Mouse (Mus musculus): ENCODE measurements around the gene Dmd.
A peak's percentile ranks its signal among the peaks of the same experiment; 100 is the strongest.

Dmd gene

GRCm38 (mm10) chrX:85048141-85049110 lies 2099.8 kb downstream of the Dmd start:
- DNase-seq (ENCODE audit: low spot score in 2 of 2): peak; percentile 52 to 68

- DNase-seq (ENCODE audit: low spot score in 2 of 2): no peak
Measured at GRCm38 (mm10) chrX:85049593-85049992, 2100.9 kb downstream of the Dmd start.

- no peak for DNase-seq (ENCODE audit: low spot score in 2 of 2)
Measured at GRCm38 (mm10) chrX:85073602-85074001, 2124.9 kb downstream of the Dmd start.

- DNase-seq (ENCODE audit: low spot score in 2 of 2): peak in 1 of 2 experiments; percentile 18
Measured at GRCm38 (mm10) chrX:85076845-85077244, 2128.2 kb downstream of the Dmd start.

DNA sequence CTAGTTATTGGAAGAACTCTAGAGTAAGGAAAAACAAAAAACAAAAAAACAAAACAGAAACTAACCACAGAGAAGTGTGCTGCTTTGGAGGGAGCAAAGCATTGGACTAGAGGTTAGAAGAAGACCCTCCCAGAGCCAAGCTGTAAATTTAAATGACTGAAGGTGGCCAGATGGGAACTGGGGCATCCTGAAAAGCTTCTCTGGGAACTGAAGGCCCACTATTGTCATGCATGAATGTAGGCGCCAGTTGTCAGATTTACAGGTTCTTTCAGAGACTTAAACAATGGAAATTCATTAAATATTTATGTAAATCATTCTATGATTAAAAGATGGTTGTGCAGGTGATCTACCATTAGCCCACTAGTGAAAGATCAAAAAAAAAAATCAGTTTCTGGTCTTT lies 2128.9 kb downstream of the Dmd start:
- DNase-seq (ENCODE audit: low spot score in 2 of 2): no peak

- no peak for DNase-seq (ENCODE audit: low spot score in 2 of 2)
Measured at GRCm38 (mm10) chrX:85079174-85079573, 2130.5 kb downstream of the Dmd start.

GRCm38 (mm10) chrX:85084237-85085153 lies 2135.8 kb downstream of the Dmd start:
- DNase-seq (ENCODE audit: low spot score in 2 of 2): peak in 1 of 2 experiments; percentile 18

- no peak for DNase-seq (ENCODE audit: low spot score in 2 of 2)
Measured at GRCm38 (mm10) chrX:85089506-85089905, 2140.8 kb downstream of the Dmd start.

DNA sequence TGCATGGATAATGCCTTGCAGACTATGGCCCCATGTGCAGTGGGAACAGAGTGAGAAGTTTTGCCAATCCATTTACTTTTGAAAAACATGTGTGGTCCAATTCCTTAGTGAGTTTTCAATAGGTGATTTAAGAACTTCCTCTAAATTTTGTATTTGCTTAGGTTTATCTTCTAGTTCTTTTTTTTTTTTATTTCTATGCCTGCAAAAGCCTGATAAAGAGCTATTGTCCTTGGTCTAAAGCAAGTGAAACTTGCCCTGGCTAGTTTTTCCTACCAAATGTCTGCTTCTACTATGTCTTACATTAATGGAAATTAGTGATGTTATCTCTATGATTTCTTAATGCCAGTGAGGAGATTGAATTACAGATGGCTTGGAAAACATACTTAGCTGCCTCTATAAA lies 2144.7 kb downstream of the Dmd start:
- DNase-seq (ENCODE audit: low spot score in 2 of 2): no peak

- DNase-seq (ENCODE audit: low spot score in 2 of 2): no peak
Measured at GRCm38 (mm10) chrX:85098691-85099090, 2150.0 kb downstream of the Dmd start.

- no peak for DNase-seq (ENCODE audit: low spot score in 2 of 2)
Measured at GRCm38 (mm10) chrX:85112418-85112817, 2163.7 kb downstream of the Dmd start.

GRCm38 (mm10) chrX:85132706-85133105 lies 2184.0 kb downstream of the Dmd start:
- no peak for DNase-seq (ENCODE audit: low spot score in 2 of 2)

DNA sequence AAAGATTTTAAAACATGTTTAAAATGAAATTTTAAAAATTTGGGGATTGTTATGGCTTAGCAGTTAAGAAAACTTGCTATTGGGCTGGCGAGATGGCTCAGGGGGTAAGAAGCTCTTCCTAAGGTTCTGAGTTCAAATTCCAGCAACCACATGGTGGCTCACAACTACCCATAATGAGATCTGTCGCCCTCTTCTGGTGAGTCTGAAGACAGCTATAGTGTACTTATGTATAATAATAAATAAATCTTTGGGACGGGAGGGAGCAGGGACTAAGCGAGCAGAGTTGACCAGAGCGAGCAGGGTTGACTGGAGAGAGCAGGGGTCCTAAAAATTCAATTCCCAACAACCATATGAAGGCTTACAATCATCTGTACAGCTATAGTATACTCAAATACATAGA lies 2188.6 kb downstream of the Dmd start:
- no peak for DNase-seq (ENCODE audit: low spot score in 2 of 2)

DNA sequence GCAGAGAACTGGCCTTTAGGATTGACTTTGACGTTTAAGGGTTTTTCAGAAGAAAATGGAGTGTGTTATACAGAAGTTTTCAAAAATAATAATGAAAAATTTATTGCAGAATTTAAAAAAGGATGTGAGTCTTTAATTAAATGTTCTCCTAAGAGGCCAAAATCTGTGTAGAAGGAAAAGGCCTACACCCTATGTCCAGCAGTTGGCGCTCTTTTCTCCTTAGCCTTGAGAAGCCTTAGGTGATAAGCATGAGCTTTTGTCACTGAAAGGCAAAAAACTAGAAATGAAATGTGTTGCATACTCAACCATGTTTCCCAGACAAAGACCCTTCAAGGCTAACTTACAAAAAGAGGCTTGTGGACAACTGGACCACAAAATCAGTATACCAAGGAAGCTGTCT lies 2222.6 kb downstream of the Dmd start:
- DNase-seq (ENCODE audit: low spot score in 2 of 2): no peak

DNA sequence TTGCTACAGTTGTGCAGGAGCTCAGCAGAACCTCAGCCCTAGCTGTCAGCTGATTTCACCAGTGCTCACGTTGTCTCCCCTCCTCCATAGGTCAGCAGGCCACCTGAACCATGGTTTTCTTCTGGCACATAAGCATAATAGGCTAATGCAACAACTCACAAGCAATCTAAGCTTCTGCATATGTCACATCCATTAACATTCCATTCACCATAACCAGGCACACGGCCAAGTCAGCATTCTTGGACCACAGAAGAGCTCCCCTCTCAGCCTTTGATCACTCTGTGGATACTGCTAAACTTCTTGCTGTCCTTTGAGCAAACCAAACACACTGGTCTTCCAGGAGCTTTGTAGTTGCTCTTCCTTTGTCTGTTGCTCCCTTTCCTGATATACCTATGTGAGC lies 2238.9 kb downstream of the Dmd start:
- DNase-seq (ENCODE audit: low spot score in 2 of 2): no peak

- DNase-seq (ENCODE audit: low spot score in 2 of 2): no peak
Measured at GRCm38 (mm10) chrX:85193856-85194255, 2245.2 kb downstream of the Dmd start.

- no peak for DNase-seq (ENCODE audit: low spot score in 2 of 2)
Measured at GRCm38 (mm10) chrX:85197688-85198087, 2249.0 kb downstream of the Dmd start.

DNA sequence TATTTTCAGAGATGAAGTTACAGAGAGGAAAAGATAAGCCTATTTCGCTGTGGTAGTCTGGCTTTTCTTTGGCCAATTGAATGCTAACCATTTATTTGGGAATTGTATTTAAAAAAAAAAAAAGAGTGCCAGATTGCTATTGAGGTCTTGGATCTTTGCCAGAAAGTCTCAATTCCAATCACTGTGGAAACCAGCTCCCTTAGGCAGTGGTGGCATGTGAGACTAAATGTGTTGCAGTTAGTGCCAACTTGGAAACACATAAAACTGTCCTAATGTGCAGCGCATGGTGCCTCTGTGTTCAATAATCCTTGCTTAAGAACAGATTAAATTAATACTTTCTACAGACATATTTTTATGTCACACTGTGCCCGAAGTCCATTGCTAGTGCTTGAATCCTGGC lies 2250.7 kb downstream of the Dmd start:
- DNase-seq (ENCODE audit: low spot score in 2 of 2): no peak

- no peak for DNase-seq (ENCODE audit: low spot score in 2 of 2)
Measured at GRCm38 (mm10) chrX:85207001-85207400, 2258.3 kb downstream of the Dmd start.

DNA sequence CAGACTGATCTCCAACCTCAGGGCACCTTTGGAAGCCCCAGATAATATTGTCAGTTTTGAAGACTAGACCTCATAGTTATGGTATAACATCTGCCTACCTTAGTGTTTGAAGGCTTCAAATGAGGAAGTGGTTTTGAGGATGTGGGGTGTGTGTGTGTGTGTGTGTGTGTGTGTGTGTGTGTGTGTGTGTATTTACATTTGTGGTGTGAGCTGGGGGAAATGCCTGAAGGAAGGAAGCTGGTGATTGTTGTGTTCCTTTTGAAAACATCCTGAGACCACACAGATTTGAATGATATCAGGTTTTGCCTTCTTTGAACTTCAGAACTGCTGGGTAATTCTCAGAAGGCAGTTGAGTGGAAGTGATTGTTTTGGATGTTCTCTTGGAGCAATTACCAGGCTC lies 2278.2 kb downstream of the Dmd start:
- DNase-seq (ENCODE audit: low spot score in 2 of 2): no peak

GRCm38 (mm10) chrX:85249379-85249778 lies 2300.7 kb downstream of the Dmd start, which contains the start of gene Fthl17a:
TSS of gene Fthl17a (plus strand) at chrX:85249679.
- no peak for DNase-seq (ENCODE audit: low spot score in 2 of 2)
